ENCODE assay signal across 7 mouse cellular contexts in genomic region chr11:90030557-90030956, GRCm38 (mm10). TPM values are rescaled to one million over a fixed set of nuclear protein-coding genes. Genes with fewer than 3 reads are reported as not detected.
A peak's percentile ranks its signal among the peaks of the same experiment; 100 is the strongest.
DNase-seq lines count a peak whose midpoint lies in the region; ATAC-seq and TF ChIP-seq lines count a peak whose summit lies in the region.

No protein-coding gene starts in this region.

- peak overlapping the region; percentile 34 for H3K4me3 ChIP-seq in intestine, embryonic 15.5 days (replicated peaks)
- peak overlapping the region; percentile 40 for H3K4me3 ChIP-seq in limb, embryonic 12.5 days (replicated peaks)
- H3K4me3 ChIP-seq in midbrain, embryonic 13.5 days (replicated peaks) = peak overlapping the region; percentile 32
- peak overlapping the region; percentile 52 for H3K4me3 ChIP-seq in testis, adult 2 months (ENCODE audit: control insufficient read depth, low read depth, low read length)

- peak overlapping the region; percentile 54 for H3K4me2 ChIP-seq in intestine, embryonic 15.5 days (replicated peaks)
- H3K4me2 ChIP-seq in limb, embryonic 12.5 days = peak overlapping the region; percentile 60
- H3K4me2 ChIP-seq in midbrain, embryonic 13.5 days (replicated peaks) = peak overlapping the region; percentile 54

- TF ChIP-seq POLR2A in brain, embryonic 14.5 days (IDR thresholded peaks at IDR 0.05; ENCODE audit: borderline replicate concordance, extremely low read depth, insufficient read depth, insufficient read length, poor library complexity, severe bottlenecking) = no peak
- TF ChIP-seq POLR2A in testis, adult 2 months (IDR thresholded peaks at IDR 0.05; ENCODE audit: control insufficient read depth, low read depth, low read length) = no peak

- H3K9ac ChIP-seq in intestine, embryonic 15.5 days = peak overlapping the region; percentile 24
- H3K9ac ChIP-seq in limb, embryonic 12.5 days (replicated peaks) = peak overlapping the region; percentile 47; the same call in 1 of the 2 replicates
- peak overlapping the region; percentile 32; the same call in 1 of the 2 replicates for H3K9ac ChIP-seq in midbrain, embryonic 13.5 days (replicated peaks)

- H3K9me3 ChIP-seq in intestine, embryonic 15.5 days = no peaks in the 10 kb centered on the region
- H3K9me3 ChIP-seq in limb, embryonic 12.5 days = no peaks in the 10 kb centered on the region
- H3K9me3 ChIP-seq in midbrain, embryonic 13.5 days = no peaks in the 10 kb centered on the region

- TF ChIP-seq CTCF in brain, embryonic 14.5 days (IDR thresholded peaks at IDR 0.05; ENCODE audit: borderline replicate concordance, extremely low read depth, insufficient read depth, insufficient read length) = no peak
- TF ChIP-seq CTCF in testis, adult 2 months (IDR thresholded peaks at IDR 0.05; ENCODE audit: control insufficient read depth, insufficient read depth, insufficient replicate concordance, low read depth, low read length) = no peak

- H3K27ac ChIP-seq in intestine, embryonic 15.5 days = no peak overlapping the region
- no peak overlapping the region for H3K27ac ChIP-seq in limb, embryonic 12.5 days
- H3K27ac ChIP-seq in midbrain, embryonic 13.5 days = no peak overlapping the region
- H3K27ac ChIP-seq in testis, adult 2 months (ENCODE audit: control insufficient read depth, insufficient read depth, low read depth, low read length) = no peak overlapping the region

- peaks cover 11% of the 10 kb centered on the region for H3K4me1 ChIP-seq in intestine, embryonic 15.5 days (replicated peaks)
- peaks cover 39% of the 10 kb centered on the region for H3K4me1 ChIP-seq in limb, embryonic 12.5 days (replicated peaks)
- peaks cover 30% of the 10 kb centered on the region for H3K4me1 ChIP-seq in midbrain, embryonic 13.5 days (replicated peaks)
- peaks cover 9% of the 10 kb centered on the region for H3K4me1 ChIP-seq in testis, adult 2 months (ENCODE audit: control insufficient read depth, insufficient read depth, low read length)

- ATAC-seq in intestine, embryonic 15.5 days = peak; percentile 62
- ATAC-seq in limb, embryonic 12.5 days (ENCODE audit: insufficient number of reproducible peaks, insufficient read depth, low FRiP score, low TSS enrichment, low read depth) = no peak
- no peak for ATAC-seq in midbrain, embryonic 13.5 days

- WGBS in intestine, embryonic 15.5 days = 2% methylated on average over 15 of the region's 15 CpGs
- WGBS in limb, embryonic 12.5 days = under 1% methylated on average over 15 of the region's 15 CpGs
- WGBS in midbrain, embryonic 13.5 days = 2% methylated on average over 15 of the region's 15 CpGs

- no peaks in the 10 kb centered on the region for H3K27me3 ChIP-seq in intestine, embryonic 15.5 days (replicated peaks)
- H3K27me3 ChIP-seq in limb, embryonic 12.5 days = peaks cover 22% of the 10 kb centered on the region
- H3K27me3 ChIP-seq in midbrain, embryonic 13.5 days = peaks cover 28% of the 10 kb centered on the region
- H3K27me3 ChIP-seq in testis, adult 2 months (ENCODE audit: control insufficient read depth, insufficient read depth, low read length) = no peaks in the 10 kb centered on the region

- DNase-seq in MN1 (ENCODE audit: low spot score) = peak; percentile 49
- DNase-seq in brain, embryonic 14.5 days (ENCODE audit: low read depth) = peak; percentile 89
- peak; percentile 22 to 48 for DNase-seq in gastrocnemius, postnatal 4 days (ENCODE audit: low spot score in 2 of 2)

- no peaks in the 10 kb centered on the region for H3K36me3 ChIP-seq in intestine, embryonic 15.5 days
- no peaks in the 10 kb centered on the region for H3K36me3 ChIP-seq in limb, embryonic 12.5 days
- H3K36me3 ChIP-seq in midbrain, embryonic 13.5 days = no peaks in the 10 kb centered on the region
- no peaks in the 10 kb centered on the region for H3K36me3 ChIP-seq in testis, adult 2 months (ENCODE audit: control insufficient read depth, insufficient read depth, low read length)

RNA-seq across cellular contexts. Expression of gene Tmem100, which starts 0.4 kb away (rescaled TPM):
- polyA plus RNA-seq in brain, embryonic 14.5 days (2012; rRNA removed) = 4.7 and 6.5 TPM in 2 replicates
- total RNA-seq in gastrocnemius, postnatal 4 days (2021) = 10 to 100 TPM; 20.2 to 30.9 TPM
- 14.8 and 16.3 TPM in 2 replicates for polyA plus RNA-seq in intestine, embryonic 15.5 days (2015; fragmentation: Nextera tagmentation; extraction: Ambion mirVana)
- polyA plus RNA-seq in limb, embryonic 12.5 days (2016; fragmentation: Nextera tagmentation; extraction: Ambion mirVana) = 7.2 and 8.4 TPM in 2 replicates
- polyA plus RNA-seq in midbrain, embryonic 13.5 days (2015; fragmentation: Nextera tagmentation; extraction: Ambion mirVana) = 5.6 and 6.9 TPM in 2 replicates
- polyA plus RNA-seq in testis, adult 2 months (2012; rRNA removed) = 0.57 and 0.69 TPM in 2 replicates

RNA-seq across cellular contexts. Expression of gene Pctp, which starts 27.9 kb away (rescaled TPM):
- polyA plus RNA-seq in brain, embryonic 14.5 days (2012; rRNA removed) = 0.85 and 1.1 TPM in 2 replicates
- total RNA-seq in gastrocnemius, postnatal 4 days (2021) = 1 to 10 TPM; 2.6 to 3.1 TPM
- 19.7 and 20.3 TPM in 2 replicates for polyA plus RNA-seq in intestine, embryonic 15.5 days (2015; fragmentation: Nextera tagmentation; extraction: Ambion mirVana)
- polyA plus RNA-seq in limb, embryonic 12.5 days (2016; fragmentation: Nextera tagmentation; extraction: Ambion mirVana) = 10.9 and 12.3 TPM in 2 replicates
- 2.5 and 2.6 TPM in 2 replicates for polyA plus RNA-seq in midbrain, embryonic 13.5 days (2015; fragmentation: Nextera tagmentation; extraction: Ambion mirVana)
- 5.6 and 5.7 TPM in 2 replicates for polyA plus RNA-seq in testis, adult 2 months (2012; rRNA removed)

Comparison
In these comparisons a context has a peak if more than half of its experiments do, and no peak if none do; other contexts are left out.
1. DNase-seq: peak in every context shown above with its lines; median percentile 89 in brain, embryonic 14.5 days; 49 in MN1; 35 in gastrocnemius, postnatal 4 days.